Mouse (Mus musculus): ENCODE results near the gene Dennd1b. TPM values are rescaled to one million over a fixed set of nuclear protein-coding genes. Genes with fewer than 3 reads are reported as not detected.

Dennd1b gene
- polyA plus RNA-seq, 1 experiment, result 7.3 TPM

DNA sequence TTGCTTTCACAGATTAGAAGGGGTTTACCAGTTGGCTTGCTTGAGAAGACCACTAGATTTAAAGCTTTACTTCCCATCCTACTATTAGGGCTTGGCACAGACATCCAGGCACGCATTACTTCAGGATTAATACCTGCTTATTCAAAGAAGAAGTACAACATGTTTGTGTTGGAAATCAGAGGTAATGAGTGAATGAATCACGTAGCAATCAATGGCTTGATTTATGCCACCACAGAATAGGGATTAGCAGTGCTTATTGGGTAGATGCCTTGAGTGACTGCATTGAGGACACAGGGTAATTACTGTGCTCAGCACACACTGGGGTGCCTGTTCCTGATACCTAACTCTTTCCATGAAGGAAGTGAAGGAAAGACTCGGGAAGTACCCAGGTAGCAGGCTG lies 4.4 kb upstream of the Dennd1b start:
- DNase-seq, result no peak
- WGBS, result 89% methylated on average over 3 of the region's 3 CpGs
- Histone ChIP-seq H3K4me3 (replicated peaks; ENCODE audit: extremely low read depth, low read depth, low read length) (no peak overlapping the region), H3K4me1 (ENCODE audit: control insufficient read depth, insufficient read depth, low read length) (peaks cover 5% of the 10 kb centered on the region)
- TF ChIP-seq CTCF (IDR thresholded peaks at IDR 0.05; ENCODE audit: insufficient read depth, low read length), result no peak
- TF ChIP-seq POLR2A (IDR thresholded peaks at IDR 0.05; ENCODE audit: borderline replicate concordance, extremely low read depth, low read depth, low read length), result no peak

DNA sequence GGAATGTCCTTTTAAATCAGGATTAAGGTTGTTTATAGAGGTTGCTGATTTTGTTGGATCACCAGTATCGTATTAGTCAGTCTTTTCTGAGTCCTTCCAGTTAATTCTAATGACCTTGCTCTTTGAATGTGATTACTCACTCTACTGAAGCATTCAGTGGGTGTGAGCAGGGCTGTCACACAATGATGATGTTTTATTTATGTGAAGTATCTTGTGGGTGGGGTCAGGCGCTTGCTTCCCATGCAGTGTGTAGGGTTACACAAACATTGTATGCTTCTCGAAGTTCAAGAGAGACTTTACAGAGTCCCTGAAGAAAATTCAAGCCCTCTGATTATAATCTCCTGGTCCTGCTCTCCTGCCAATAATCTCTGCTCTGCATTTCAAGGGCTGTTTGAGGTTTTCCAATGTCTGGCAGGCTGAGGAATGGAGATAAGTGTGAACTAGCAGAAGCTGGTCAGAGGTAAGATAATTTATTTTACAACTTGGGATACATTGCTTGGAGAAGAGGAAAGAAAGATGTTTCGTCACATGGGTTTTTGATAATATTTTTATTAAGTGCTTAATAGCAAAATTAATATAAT lies 3.2 kb upstream of the Dennd1b start:
- Histone ChIP-seq H3K4me1 (ENCODE audit: control insufficient read depth, insufficient read depth, low read length) (peaks cover 5% of the 10 kb centered on the region), H3K4me3 (replicated peaks; ENCODE audit: extremely low read depth, low read depth, low read length) (no peak overlapping the region)
- 43% methylated on average over 4 of the region's 4 CpGs for WGBS
- DNase-seq, result no peak
- TF ChIP-seq POLR2A (IDR thresholded peaks at IDR 0.05; ENCODE audit: borderline replicate concordance, extremely low read depth, low read depth, low read length), result no peak

- Histone ChIP-seq H3K4me1 (ENCODE audit: control insufficient read depth, insufficient read depth, low read length) (peaks cover 7% of the 10 kb centered on the region), H3K4me3 (replicated peaks; ENCODE audit: extremely low read depth, low read depth, low read length) (peak overlapping the region; percentile 79)
- DNase-seq, result no peak
- TF ChIP-seq CTCF (IDR thresholded peaks at IDR 0.05; ENCODE audit: insufficient read depth, low read length), result no peak
- no peak for TF ChIP-seq POLR2A (IDR thresholded peaks at IDR 0.05; ENCODE audit: borderline replicate concordance, extremely low read depth, low read depth, low read length)
- WGBS, result 39% methylated on average over 9 of the region's 9 CpGs
Observed at GRCm38 (mm10) chr1:138962266-138963101, 751 bp upstream of the Dennd1b start.

- WGBS, result 5% methylated on average over 47 of the region's 50 CpGs
- peak overlapping the region; percentile 79 for H3K4me3 ChIP-seq (replicated peaks; ENCODE audit: extremely low read depth, low read depth, low read length)
- no peak for TF ChIP-seq POLR2A (IDR thresholded peaks at IDR 0.05; ENCODE audit: borderline replicate concordance, extremely low read depth, low read depth, low read length)
- no peak for TF ChIP-seq CTCF (IDR thresholded peaks at IDR 0.05; ENCODE audit: insufficient read depth, low read length)
- peak; percentile 42 for DNase-seq
- H3K4me1 ChIP-seq (ENCODE audit: control insufficient read depth, insufficient read depth, low read length), result peaks cover 7% of the 10 kb centered on the region
Observed at GRCm38 (mm10) chr1:138963868-138964458, 728 bp downstream of the Dennd1b start.

GRCm38 (mm10) chr1:138965069-138965468 lies 1.8 kb downstream of the Dennd1b start:
- TF ChIP-seq CTCF (IDR thresholded peaks at IDR 0.05; ENCODE audit: insufficient read depth, low read length) (no peak), POLR2A (IDR thresholded peaks at IDR 0.05; ENCODE audit: borderline replicate concordance, extremely low read depth, low read depth, low read length) (no peak)
- no peak for DNase-seq
- H3K4me1 ChIP-seq (ENCODE audit: control insufficient read depth, insufficient read depth, low read length), result peaks cover 7% of the 10 kb centered on the region
- no peak overlapping the region for H3K4me3 ChIP-seq (replicated peaks; ENCODE audit: extremely low read depth, low read depth, low read length)

DNA sequence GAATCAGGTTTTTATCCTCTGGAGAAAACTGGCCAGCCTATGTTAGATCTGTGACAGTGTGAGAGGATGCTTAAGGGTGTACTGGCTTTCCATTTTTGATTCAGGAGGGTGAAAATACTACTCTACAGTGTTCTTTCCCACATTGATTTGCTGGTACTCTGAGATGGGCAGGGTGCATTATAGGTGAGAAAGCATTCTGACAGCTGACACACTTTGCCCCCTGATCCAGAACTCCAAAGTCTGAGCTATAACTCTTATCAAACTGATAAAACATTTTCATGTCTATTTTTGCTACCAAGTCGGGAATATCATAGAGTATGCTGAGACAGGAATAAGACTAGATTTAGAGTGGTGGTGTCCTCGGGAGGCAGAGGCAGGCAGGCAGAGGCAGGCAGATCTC lies 2.3 kb downstream of the Dennd1b start:
- WGBS, result 86% methylated on average over 2 of the region's 2 CpGs
- Histone ChIP-seq H3K4me3 (replicated peaks; ENCODE audit: extremely low read depth, low read depth, low read length) (no peak overlapping the region), H3K4me1 (ENCODE audit: control insufficient read depth, insufficient read depth, low read length) (peaks cover 7% of the 10 kb centered on the region)
- DNase-seq, result no peak
- TF ChIP-seq CTCF (IDR thresholded peaks at IDR 0.05; ENCODE audit: insufficient read depth, low read length) (no peak), POLR2A (IDR thresholded peaks at IDR 0.05; ENCODE audit: borderline replicate concordance, extremely low read depth, low read depth, low read length) (no peak)

GRCm38 (mm10) chr1:138967450-138967849 lies 4.2 kb downstream of the Dennd1b start:
- Histone ChIP-seq H3K4me3 (replicated peaks; ENCODE audit: extremely low read depth, low read depth, low read length) (no peak overlapping the region), H3K4me1 (ENCODE audit: control insufficient read depth, insufficient read depth, low read length) (peaks cover 7% of the 10 kb centered on the region)
- WGBS, result 84% methylated on average over 7 of the region's 7 CpGs
- no peak for DNase-seq
- TF ChIP-seq CTCF (IDR thresholded peaks at IDR 0.05; ENCODE audit: insufficient read depth, low read length), result no peak
- no peak for TF ChIP-seq POLR2A (IDR thresholded peaks at IDR 0.05; ENCODE audit: borderline replicate concordance, extremely low read depth, low read depth, low read length)

- Histone ChIP-seq H3K4me1 (ENCODE audit: control insufficient read depth, insufficient read depth, low read length) (peaks cover 4% of the 10 kb centered on the region), H3K4me3 (replicated peaks; ENCODE audit: extremely low read depth, low read depth, low read length) (no peak overlapping the region)
- 58% methylated on average over 4 of the region's 4 CpGs for WGBS
- no peak for DNase-seq
- TF ChIP-seq CTCF (IDR thresholded peaks at IDR 0.05; ENCODE audit: insufficient read depth, low read length), result no peak
- no peak for TF ChIP-seq POLR2A (IDR thresholded peaks at IDR 0.05; ENCODE audit: borderline replicate concordance, extremely low read depth, low read depth, low read length)
Observed at GRCm38 (mm10) chr1:138970053-138970452, 6.8 kb downstream of the Dennd1b start.

DNA sequence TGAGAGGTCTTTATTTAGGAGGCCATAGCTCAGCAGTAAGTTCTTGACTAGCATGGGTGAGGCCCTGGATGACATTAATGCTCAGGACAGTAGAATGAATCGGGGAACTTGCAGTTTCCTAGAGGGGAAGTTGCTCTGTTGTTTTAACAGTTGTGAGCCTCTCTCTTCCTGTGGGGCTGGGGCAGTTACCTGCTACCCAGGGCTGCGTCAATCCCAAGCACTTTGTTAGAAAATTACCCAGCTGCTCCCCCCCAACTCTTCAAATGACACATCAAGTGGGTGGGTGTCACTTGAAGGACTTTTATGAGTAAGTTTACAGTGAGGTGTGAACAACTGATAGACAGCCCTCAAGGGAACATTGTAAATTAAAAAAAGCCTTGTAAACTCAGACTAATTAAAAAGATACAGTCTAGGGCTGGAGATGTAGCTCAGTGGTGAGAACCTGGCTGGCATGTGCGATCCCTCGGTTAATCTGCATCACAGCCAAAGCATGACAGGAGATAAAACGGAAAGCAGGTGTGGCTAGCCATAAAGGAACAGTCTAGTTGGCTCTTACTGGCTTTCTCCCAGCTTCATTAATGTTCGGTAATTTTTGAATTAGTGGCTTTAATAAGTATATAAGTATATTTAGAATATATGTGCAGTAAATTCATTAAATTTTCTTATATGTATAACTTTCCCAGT lies 10.4 kb downstream of the Dennd1b start:
- Histone ChIP-seq H3K4me1 (ENCODE audit: control insufficient read depth, insufficient read depth, low read length) (peaks cover 7% of the 10 kb centered on the region), H3K4me3 (replicated peaks; ENCODE audit: extremely low read depth, low read depth, low read length) (no peak overlapping the region)
- WGBS, result 70% methylated on average over 6 of the region's 6 CpGs
- TF ChIP-seq CTCF (IDR thresholded peaks at IDR 0.05; ENCODE audit: insufficient read depth, low read length) (no peak), POLR2A (IDR thresholded peaks at IDR 0.05; ENCODE audit: borderline replicate concordance, extremely low read depth, low read depth, low read length) (no peak)
- no peak for DNase-seq
